Mouse (Mus musculus) left cerebral cortex, postnatal 14 days (tissue): ENCODE results near the gene Lcn9. TPM values are rescaled to one million over a fixed set of nuclear protein-coding genes. Genes with fewer than 3 reads are reported as not detected.
A peak's percentile ranks its signal among the peaks of the same experiment; 100 is the strongest.

Experiments used
- DNase-seq, 2 experiments: peaks; one replicate each; pipeline ENCODE4 v3.0.0; 2021 to 2022; ENCODE audit warnings: low spot score in 2 of 2, mixed read lengths in 1 of 2
- intact Hi-C: fragments of 180-260 bp; cut with DNase I; formaldehyde crosslinking; loops from one replicate; pipeline ENCODE4 v1.15.1; 2025
- total RNA-seq, 2 experiments: library from RNA; stranded (reverse); gene quantifications; 2 replicates each; pipeline ENCODE4 v1.2.3; 2021

Gene Lcn9
- total RNA-seq, 2 experiments from 2014 or later, result not detected

DNA sequence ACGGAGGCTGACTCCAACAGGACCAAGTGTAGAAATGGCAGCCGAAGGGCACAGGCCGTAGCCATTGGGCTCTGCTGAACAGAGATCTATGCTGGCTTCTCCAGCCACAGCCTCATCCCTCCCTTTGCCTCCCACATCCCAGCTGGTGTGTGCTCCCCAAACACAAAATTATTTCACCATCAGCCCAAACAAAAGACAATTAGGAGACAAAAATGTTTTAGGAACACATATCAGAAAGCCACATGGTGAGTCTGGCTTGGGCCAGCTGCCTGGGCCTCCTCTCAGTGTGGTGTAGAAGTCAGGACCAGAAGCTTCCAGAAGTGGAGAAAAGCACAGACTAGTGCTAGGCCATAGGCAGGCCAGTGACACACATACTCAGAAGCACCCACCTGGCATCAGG is 21.1 kb downstream of the Lcn9 start:
- intact Hi-C loops, result no loop called here
- no peak for DNase-seq

DNA sequence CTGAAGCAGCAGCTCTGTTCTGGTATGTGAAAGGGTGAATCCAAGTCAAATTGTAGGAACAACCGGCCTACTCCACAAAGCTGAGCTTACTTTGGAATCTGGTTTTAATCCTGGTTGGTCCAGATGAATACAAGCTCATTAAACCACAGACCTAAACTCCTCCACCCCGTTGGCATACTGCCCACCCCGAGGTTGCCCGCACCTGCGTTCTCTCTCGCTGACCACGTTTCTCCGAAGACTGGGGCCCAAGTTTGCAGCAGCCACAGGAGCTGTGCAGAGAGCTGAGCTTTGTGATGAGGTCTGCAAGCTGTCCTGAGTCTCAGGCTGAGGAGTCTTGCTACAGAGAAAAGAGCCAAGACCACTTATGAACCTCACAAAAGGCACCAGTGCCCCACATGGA is 23.6 kb downstream of the Lcn9 start:
- intact Hi-C loops, result no loop called here
- DNase-seq, result no peak

DNA sequence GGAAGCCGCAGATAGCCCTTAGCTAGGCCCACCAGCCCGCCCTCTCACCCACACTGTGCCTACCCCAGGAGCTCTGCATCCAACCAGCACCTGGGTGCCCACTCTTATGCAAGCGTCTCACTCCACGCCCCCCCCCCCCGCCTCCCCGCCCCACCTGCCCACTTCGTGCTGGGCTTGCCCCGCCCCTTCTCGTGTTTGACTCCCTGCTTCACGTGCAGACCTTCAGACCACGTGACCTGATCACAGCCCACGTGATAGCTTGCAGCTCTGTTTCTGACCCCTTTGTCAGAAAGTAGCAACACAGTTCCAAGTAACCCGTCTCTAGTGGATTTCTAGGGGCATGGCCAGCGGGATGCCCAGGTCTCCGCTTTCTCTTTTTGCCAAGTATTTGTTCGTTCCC is 24.3 kb downstream of the Lcn9 start, which contains the start of gene Sohlh1:
TSS of gene Sohlh1 (minus strand) at position 23 of the 400 bp plus-strand sequence.
- intact Hi-C loops, result no loop called here
- no peak for DNase-seq

DNA sequence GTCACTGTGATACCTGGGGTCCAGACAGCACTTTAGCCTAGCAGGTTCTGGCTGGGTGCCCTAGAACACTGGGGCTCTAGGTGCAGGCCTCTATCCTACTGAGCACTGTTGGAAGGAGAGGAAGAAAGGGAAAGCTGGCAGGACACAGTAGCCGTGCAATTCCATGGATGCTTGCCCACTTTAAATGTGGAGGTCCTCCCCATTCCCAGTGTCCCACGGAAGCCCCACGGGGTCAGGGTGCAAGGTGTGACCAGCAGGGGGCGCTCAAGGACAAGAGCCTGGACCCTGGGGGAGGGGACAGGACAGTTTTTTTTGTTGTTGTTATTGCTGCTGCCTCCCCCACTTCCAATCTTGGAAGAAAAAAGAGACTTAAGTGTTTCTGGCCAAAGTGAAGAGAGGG is 27.4 kb downstream of the Lcn9 start:
- peak in 1 of 2 experiments; percentile 50 for DNase-seq
- intact Hi-C loops, result no loop called here

DNA sequence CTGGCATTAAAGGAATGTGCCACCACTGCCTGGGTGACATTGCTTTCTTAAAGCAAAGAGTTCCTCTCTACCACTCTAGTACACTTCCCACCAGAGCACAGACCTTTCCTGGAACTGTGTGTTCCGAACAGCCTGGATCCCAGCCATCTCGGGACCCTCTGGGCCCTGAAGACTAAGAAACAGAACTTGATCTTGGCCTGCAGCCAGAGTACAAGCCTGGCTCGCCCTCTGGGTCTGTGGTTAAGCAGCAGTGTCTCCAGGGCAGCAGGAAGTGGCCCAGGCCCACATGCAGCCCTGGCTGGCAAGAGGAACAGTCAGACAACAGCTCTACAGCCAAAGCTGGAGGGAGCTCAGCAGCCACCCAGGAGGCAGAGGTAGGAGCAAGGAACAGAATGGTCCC is 29.7 kb downstream of the Lcn9 start:
- DNase-seq, result peak; percentile 84 to 91
- intact Hi-C loops, result no loop called here

DNA sequence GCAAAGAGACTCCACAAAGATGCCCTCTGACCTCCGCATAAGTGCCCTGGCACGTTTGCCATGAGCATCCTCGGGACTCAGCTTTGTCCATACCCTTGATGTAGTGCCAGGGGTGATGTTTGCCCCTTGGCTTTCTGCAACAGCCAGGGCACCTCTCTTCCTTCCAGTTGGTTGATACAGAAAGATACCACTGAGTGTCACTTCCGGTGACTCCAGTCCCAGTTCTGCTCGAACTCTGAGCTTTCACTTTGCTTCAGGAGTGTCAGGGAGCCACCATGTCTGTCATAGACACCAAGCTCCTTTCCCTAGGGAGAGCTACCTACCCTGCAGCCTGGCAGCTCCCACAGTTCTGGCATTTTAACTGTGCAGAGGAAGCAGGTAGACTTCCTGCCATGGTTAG is 31.0 kb downstream of the Lcn9 start:
- intact Hi-C loops, result no loop called here
- no peak for DNase-seq

DNA sequence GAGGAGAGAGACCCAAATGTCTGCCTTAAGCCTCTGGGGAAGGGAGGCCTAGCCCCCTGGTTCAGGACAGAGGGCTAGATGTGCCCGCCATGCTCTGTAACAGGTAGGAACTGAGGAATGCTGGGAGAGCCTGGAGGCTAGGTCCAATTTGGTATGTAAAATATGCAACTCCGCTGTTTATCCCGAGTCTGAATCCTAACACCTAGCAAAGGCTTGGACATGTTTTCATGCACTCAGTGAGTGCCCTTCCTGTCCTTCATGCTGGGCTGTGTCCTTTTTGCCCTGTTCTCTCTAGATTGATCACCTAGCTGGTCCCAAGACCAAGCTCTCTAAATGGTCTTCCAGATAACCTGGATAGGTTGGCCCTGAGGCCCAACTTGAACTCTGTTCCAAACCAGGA is 36.9 kb downstream of the Lcn9 start:
- DNase-seq, result no peak
- intact Hi-C loops, result no loop called here

DNA sequence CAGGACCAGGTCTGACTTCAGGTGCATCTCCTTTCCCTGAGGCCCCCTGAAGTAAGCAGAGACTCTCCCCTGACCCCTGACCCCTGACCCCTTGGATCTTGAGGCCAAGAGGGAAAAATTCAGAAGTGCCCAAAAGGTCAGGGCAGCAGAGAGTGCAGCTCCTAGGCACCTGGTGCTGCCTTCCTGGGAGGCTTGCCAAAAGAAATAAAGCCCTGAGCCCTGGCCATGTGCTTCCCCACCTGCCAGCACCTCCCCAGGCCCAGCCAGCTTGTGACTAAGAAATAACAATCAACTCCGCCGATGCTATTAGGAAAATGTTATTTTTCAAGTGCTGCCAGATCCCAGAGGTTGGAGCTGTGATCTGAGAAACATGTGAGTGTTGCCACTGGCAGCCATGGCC is 39.1 kb downstream of the Lcn9 start:
- intact Hi-C loops, result no loop called here
- no peak for DNase-seq

DNA sequence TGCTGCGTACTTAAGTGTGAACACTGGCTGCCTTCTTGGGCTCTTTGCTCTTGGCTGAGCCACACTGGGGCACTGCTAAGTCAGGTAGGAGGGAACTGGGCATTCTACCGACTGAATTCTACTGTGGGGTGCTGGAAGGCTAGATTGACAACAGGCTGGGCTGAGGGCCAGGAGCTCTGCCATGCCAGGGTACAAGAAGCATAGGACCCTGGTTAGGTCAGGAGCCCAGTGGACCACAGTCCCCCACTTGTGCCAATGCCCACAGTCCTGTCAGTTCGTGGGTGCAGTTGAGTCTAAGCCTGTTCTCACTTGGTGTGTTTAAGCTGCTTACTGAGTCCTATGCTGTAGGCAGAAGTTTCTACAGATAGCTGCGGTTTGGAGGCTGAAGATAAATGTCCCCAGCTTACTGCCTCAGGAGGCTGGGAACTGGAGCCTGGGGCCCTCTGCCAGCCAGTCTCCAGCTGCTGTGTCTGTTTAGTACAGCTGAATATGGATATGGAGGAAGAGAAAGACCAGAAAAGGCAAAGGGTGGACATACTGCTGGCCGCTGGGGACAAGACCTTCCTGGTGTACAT is 39.8 kb downstream of the Lcn9 start:
- intact Hi-C loops, result no loop called here
- DNase-seq, result peak; percentile 45 to 49

DNA sequence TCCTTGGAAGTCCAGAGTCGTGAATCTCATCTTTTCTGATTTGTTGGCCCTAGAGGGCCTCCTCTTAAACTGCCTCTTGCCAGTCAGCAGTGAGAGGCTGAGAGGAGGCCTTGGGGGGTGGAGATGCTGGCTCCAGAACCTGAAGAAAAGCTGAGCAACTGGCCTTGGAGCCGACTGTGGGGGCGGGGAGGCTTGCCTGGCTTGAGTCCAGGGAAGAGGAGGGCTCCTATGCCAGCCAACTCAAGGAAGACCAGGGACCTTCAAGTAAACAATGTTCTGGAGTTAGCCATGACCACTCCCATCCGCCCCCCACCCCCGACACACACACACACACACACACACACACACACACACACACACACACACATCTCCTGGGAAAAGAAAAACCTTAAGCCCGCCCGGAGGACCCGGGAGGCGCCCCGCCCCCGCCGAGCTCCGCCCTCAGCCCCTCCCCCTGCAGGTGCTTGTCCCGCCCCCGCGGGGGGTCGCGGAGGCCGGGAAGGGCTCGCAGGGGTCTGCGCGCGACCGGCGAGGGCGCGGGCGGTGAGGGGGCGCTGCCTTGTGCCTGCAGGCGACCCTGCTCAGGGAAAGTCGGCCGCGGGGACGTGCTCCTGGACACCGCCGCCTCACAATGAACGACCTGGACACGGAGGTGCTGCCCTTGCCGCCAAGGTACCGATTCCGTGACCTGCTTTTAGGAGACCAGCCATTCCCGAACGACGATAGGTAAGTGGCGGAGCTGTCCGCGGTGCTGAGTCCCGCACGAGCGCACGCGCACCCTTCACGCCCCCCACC is 40.6 kb downstream of the Lcn9 start, which contains the start of gene Kcnt1:
TSS of gene Kcnt1 (plus strand) at position 398 of the 795 bp plus-strand sequence.
- intact Hi-C loops, result no loop called here
- DNase-seq, result peak; percentile 67 to 72

DNA sequence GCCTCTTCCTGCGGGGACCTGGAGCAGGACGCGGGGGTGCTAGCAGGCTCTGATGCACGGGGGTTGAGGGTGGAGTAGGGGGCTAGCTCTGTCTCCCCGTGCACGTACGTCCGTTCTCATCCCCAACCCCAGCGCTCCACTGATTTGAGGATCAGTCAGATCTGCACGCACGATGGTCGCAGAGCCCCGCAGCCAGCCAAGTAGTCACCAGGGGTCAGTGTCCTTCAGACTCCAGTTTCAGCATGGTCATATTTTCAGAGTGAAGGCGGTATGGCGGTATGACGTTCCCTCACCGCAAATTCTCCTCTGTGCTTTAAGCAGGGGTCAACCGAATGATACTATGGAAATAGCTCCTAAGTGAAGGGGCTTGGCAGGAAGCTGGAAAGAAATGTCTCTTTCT is 41.3 kb downstream of the Lcn9 start:
- no peak for DNase-seq
- intact Hi-C loops, result no loop called here

DNA sequence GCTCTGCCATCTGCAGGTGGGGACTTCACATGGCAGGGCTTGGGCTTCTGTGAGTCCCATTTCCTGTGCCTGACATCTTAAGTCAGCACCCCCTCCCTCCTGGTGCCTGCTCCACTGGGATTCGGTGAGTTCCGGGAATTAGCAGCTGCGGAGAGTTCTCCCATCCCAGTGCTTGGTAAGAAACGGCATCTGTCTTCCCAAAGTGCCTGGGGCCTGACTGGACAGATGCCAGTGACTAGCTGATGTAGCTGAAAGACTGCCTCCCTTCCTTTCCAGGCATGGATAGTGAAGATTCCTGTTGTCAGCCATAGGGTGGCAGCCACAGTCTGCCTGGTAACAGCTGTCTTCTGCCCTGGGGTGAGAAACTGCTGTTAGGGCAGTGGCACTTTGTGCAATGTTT is 42.5 kb downstream of the Lcn9 start:
- intact Hi-C loops, result no loop called here
- DNase-seq, result peak; percentile 80 to 89

DNA sequence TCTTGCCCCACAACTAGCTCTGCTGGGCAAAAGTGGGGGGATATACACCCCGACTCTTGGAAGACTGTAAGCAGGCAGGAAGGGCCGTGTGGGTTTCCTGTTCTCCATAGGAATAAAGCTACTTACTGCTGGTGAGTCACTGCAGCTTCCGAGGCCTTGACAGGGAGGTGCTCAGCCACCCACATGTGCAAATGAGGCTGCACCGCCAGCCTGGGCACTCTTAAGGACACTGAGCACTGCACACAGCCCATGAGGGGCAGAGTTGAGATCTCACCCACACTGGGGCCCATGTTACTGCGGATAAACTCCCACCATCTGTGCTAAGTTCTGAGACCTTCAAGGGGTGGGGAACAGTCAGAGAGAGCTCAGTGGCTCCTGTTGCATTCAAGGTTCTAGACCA is 43.7 kb downstream of the Lcn9 start:
- peak in 1 of 2 experiments; percentile 56 for DNase-seq
- intact Hi-C loops, result no loop called here

Other genes with a start within 250 kb of the Lcn9 start
- 1 to 10 TPM; 1.8 to 2.1 TPM for gene Mamdc4, start 248.3 kb upstream of the Lcn9 start, total RNA-seq
- gene Phpt1, start 247.9 kb upstream of the Lcn9 start, total RNA-seq, result 100 to 1,000 TPM in 1 of 2 experiments, 10 to 100 TPM in 1; 93.5 to 105 TPM
- gene Ajm1, start 241.4 kb upstream of the Lcn9 start, total RNA-seq, result 100 to 1,000 TPM; 123 to 129 TPM
- 100 to 1,000 TPM; 117 to 118 TPM for gene Rabl6, start 214.6 kb upstream of the Lcn9 start, total RNA-seq
- not detected for gene Ccdc183, start 205.5 kb upstream of the Lcn9 start, total RNA-seq
- 10 to 100 TPM; 27.2 to 27.7 TPM for gene Tmem141, start 201.1 kb upstream of the Lcn9 start, total RNA-seq
- gene Fcna, start 195.1 kb upstream of the Lcn9 start, total RNA-seq, result 1 to 10 TPM in 1 of 2 experiments, under 1 TPM in 1; 0.72 to 1.1 TPM
- gene Lcn8, start 170.0 kb upstream of the Lcn9 start, total RNA-seq, result not detected
- gene Lcn5, start 165.2 kb upstream of the Lcn9 start, total RNA-seq, result not detected
- gene Lcn6, start 146.4 kb upstream of the Lcn9 start, total RNA-seq, result not detected
- gene Lcn10, start 140.4 kb upstream of the Lcn9 start, total RNA-seq, result not detected
- gene Obp2a, start 123.1 kb upstream of the Lcn9 start, total RNA-seq, result not detected
- 10 to 100 TPM; 85.8 to 98.2 TPM for gene Bmyc, start 116.4 kb upstream of the Lcn9 start, total RNA-seq
- gene Obp2b, start 86.1 kb upstream of the Lcn9 start, total RNA-seq, result not detected
- not detected for gene Lcn3, start 57.6 kb upstream of the Lcn9 start, total RNA-seq
- not detected for gene Lcn11, start 46.1 kb upstream of the Lcn9 start, total RNA-seq
- gene Gm13539, start 40.9 kb upstream of the Lcn9 start, total RNA-seq, result not detected
- not detected for gene Glt6d1, start 7.3 kb upstream of the Lcn9 start, total RNA-seq
- gene Sohlh1, start 24.1 kb downstream of the Lcn9 start, total RNA-seq, result not detected
- gene Kcnt1, start 40.6 kb downstream of the Lcn9 start, total RNA-seq, result 100 to 1,000 TPM; 114 to 120 TPM
- 100 to 1,000 TPM; 139 to 167 TPM for gene Camsap1, start 160.1 kb downstream of the Lcn9 start, total RNA-seq
- gene Ubac1, start 198.6 kb downstream of the Lcn9 start, total RNA-seq, result 10 to 100 TPM; 80.3 to 86.7 TPM